Mouse (Mus musculus): ENCODE data around the gene Spaar.

The Spaar gene

DNA sequence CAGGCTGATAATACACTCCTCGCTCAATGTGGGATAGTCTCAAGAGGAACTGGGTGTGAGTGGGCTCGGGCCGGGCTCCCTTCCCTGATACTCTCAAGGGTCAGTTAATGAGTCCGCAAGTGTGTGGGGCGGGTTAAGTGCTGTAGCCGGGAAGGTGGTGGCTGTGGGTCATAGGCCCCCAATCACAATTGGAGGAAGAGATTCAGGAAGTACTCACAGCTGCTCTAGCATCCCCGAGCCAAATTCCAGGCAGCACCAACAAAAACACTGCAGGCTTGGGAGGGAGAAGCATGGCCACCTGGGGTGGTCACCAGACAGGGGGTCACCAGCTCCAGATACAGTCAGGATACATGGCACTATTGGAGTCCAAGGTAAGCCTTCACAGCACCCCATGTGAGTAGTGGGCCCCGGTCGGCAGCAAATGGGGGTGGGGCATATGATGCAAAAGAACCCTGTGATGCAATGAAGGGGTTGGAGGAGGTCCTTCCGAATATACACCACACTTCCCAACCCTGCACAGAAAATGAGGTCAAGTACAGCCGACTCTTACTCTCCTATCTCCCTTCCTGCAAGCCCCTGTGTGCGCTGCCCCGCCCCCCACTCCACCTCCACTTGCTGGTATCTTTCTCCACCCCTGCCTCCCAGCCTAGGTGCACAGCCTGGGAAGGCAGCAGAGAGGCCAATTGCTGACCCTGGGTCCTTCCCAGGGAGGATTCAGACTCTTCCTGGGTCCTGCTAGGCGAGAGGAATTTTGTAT is at the start of gene Spaar:
TSS of gene Spaar (plus strand) at position 241 of the 757 bp plus-strand sequence.
- DNase-seq (ENCODE audit: low spot score), result no peak

DNA sequence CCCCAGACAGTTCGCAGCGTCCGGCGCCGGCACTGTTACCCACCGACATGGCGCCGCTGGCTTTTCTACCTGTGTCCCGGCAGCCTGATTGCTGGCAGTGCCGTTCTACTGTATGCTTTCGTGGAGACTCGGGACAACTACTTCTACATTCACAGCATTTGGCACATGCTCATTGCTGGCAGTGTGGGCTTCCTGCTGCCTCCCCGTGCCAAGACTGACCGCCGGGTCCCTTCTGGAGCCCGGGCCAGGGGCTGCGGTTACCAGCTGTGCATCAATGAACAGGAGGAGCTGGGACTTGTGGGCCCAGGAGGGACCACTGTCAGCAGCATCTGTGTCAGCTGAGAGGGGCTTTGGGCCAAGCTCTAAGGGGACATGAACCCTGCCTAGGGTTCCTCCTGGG is 39.8 kb upstream of the Spaar start:
- DNase-seq (ENCODE audit: low spot score), result no peak

DNA sequence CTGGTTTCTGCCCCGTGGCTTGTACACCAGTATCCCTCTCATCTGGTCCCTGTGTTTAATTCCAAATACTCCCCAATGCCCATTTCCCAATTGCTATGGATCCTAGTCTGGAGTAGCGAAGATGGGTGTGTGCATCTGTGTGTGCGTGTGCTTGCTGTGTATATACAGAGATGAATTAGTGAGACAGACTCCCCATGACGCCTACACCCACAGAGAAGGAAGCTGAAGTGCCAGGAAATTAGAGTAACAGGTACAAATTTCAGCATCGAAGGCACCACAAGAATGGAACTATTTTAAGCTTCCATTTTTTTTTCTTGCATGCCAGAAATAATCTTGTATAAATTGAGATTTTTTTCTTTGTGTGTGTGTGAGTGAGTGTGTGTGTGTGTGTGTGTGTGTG is 38.8 kb upstream of the Spaar start:
- no peak for DNase-seq (ENCODE audit: low spot score)

DNA sequence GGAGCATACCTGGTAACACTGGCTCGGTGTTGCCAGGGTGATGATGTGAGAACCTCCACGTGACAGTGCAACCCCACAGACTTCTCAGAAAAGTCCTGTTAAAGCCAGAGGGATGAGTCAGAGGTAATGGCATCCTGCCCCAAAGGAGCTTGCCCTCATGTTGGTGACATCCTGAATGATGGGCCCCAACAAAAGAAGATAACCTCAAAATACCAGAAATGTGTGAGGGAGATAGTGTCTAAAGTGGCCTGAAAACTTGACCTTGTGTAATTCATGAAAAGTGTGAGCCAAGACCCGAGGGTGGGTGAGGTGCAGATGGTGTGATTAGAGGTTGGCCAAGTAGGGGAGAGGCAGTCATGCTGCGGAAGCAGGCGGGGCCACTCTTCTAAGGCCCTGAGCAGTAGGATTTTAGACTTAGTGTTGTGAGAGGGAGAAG is 36.0 kb upstream of the Spaar start:
- no peak for DNase-seq (ENCODE audit: low spot score)

- no peak for DNase-seq (ENCODE audit: low spot score)
These were observed 35.2 kb upstream of the Spaar start for GRCm38 (mm10) chr4:43694439-43695248.

- DNase-seq (ENCODE audit: low spot score), result no peak
These were observed 34.6 kb upstream of the Spaar start for GRCm38 (mm10) chr4:43695249-43695671.

DNA sequence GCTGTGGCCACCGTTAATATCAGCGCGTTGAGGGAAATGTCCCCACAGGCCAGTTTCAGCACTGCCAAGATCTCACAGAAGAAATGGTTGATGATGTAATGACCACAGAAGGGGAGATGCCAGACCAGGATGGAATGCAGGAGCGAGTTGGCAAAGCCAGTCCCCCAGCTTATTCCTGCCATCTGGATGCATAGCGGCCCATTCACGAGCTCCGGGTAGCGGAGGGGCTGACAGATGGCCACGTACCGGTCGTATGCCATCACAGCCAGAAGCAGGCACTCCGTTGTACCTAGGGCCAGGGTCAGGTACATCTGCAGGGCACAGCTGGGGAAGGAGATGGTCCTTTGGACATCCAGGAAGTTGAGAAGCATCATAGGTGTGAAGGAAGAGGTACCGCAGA is 33.3 kb upstream of the Spaar start:
- DNase-seq (ENCODE audit: low spot score), result no peak

DNA sequence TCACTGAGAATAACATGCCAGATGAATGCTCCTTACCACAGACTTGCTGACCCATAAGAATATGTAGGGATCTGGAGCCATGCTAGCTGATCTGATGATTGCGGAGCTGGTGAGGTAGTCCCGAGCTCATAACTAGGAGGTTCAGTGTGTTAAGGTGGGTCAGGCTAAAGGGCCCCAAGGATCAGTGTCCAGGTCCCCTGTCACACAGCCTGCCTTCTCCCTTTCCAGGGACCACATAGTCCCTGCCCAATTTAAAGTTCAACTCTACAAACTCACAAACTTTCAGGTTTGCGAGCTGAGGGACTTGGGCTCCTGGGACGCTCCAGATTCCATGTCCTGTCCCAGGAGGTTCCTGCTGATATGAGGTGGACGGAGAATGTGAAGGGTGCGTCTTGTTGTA is 29.1 kb upstream of the Spaar start, which contains the start of gene Olfr70:
TSS of gene Olfr70 (minus strand) at position 101 of the 400 bp plus-strand sequence.
- no peak for DNase-seq (ENCODE audit: low spot score)

GRCm38 (mm10) chr4:43703439-43703838 is 26.4 kb upstream of the Spaar start:
- no peak for DNase-seq (ENCODE audit: low spot score)

GRCm38 (mm10) chr4:43703851-43704250 is 26.0 kb upstream of the Spaar start:
- no peak for DNase-seq (ENCODE audit: low spot score)

DNA sequence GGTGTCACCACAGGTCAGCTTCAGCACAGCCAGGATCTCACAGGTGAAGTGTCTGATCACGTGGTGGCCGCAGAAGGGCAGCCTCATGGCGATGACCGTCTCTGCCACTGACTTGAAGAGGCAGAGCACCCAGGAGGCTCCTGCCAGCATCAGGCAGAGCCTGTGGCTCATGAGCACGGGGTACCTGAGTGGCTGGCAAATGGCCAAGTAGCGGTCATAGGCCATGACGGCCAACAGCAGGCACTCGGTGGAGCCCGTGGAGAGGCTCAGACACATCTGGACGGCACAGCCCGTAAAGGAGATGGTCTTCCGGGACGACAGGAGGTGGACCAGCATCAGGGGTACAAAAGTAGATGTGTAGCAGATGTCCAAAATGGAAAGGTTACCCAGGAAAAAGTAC is 23.8 kb upstream of the Spaar start:
- DNase-seq (ENCODE audit: low spot score), result no peak

DNA sequence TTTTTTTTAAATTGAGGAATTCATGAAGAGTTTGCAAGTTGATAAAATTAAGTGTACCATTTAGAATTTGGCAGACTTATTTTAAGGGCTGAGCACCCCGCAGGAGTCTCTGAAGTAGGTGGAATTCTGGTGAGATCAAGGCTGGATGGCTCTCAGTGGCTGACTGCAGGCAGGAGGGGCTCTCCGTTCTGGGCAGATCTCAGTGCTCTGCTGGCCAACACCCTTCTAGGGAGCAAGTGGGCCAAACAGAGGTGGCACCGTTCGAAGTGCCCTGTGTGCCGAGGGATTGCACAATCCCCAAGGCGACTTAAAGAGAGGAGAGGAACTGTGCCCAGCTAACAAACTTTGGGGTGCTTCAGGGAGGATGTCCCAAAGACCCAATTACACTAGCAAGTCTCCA is 20.0 kb upstream of the Spaar start, which contains the start of gene Olfr71:
TSS of gene Olfr71 (minus strand) at position 387 of the 400 bp plus-strand sequence.
- DNase-seq (ENCODE audit: low spot score), result no peak

- no peak for DNase-seq (ENCODE audit: low spot score)
These were observed 18.0 kb upstream of the Spaar start for GRCm38 (mm10) chr4:43711821-43712220.

- no peak for DNase-seq (ENCODE audit: low spot score)
These were observed 16.1 kb upstream of the Spaar start for GRCm38 (mm10) chr4:43713652-43714219.

DNA sequence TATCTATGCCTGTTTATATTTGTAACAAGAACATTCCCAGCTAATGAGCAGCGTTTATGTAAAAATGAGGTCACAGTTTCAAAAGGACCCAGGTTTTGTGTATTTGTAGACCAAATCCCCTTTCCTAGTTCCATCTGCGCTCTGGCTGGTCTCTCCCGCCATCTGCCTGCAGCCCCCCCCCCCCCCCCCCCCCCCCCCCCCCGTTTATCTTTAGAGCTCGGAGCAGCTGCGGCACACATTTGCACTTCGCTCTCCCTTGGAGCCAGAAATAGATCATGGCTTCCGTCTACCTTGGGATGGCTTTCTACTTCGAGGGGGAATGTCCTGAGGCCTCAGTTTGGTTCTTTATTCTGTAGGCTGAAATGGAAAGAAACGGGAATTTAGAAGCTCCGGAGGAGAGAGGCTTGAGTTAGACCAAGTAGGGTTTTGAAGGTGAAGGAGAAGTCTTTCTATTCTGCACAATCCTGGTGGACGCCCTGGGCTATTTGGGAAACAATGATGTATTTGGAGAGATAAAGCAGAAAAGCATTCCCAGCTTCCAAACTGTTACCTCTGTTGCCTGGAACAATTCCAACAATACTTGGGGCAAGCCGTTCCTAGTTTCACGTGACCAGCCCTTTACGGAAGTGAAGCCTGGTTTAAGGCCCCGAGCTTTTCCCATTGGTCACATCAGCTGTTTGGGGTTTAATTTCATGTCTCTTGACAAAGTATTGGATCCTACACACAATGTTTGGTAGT is 9.2 kb upstream of the Spaar start:
- no peak for DNase-seq (ENCODE audit: low spot score)

DNA sequence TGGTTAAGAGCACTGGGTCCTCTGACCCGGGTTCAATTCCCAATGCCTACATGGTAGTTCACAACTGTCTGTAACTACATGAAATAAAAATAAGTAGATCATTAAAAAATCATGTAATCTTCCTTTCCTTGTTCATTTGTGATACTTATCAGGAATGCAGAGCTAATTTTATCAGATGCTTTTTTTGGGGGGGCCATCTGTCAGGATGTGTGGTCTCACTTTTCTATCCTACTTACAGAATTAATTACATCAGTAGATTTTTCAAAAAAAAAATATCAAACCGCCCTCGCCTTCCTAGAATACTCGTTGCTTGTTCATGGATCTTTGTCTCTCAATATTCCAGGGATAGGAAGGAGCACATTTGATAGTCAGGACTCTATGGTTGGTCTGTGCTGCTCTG is 7.6 kb upstream of the Spaar start:
- DNase-seq (ENCODE audit: low spot score), result no peak

- DNase-seq (ENCODE audit: low spot score), result no peak
These were observed 5.1 kb upstream of the Spaar start for GRCm38 (mm10) chr4:43724764-43725163.

- no peak for DNase-seq (ENCODE audit: low spot score)
These were observed 3.4 kb upstream of the Spaar start for GRCm38 (mm10) chr4:43726228-43726993.

GRCm38 (mm10) chr4:43726995-43727394 is 2.8 kb upstream of the Spaar start, which contains the start of gene Hrct1:
TSS of gene Hrct1 (plus strand) at chr4:43727188.
- peak; percentile 79 for DNase-seq (ENCODE audit: low spot score)

GRCm38 (mm10) chr4:43727718-43728575 is 1.9 kb upstream of the Spaar start:
- DNase-seq (ENCODE audit: low spot score), result no peak
